Mouse (Mus musculus) kidney, embryonic 16.5 days (tissue): ENCODE results near the gene Tmem169. TPM values are rescaled to one million over a fixed set of nuclear protein-coding genes. Genes with fewer than 3 reads are reported as not detected.
A peak's percentile ranks its signal among the peaks of the same experiment; 100 is the strongest.
"Not testable (repeated sequence)": the region's sequence is repeated elsewhere in the genome, so short reads cannot be mapped to it uniquely, and the experiment has no call there.

Experiments
- ATAC-seq: fragments of 200-750 bp; cut with Nextera tagmentation; 2 replicates; pipeline ENCODE4 v1.8.0; 2017; ENCODE audit warnings: moderate TSS enrichment; ENCODE audit not compliant: low FRiP score, low TSS enrichment
- H3K27ac ChIP-seq: fragments of 300-500 bp; sonication (generic); 2 replicates; pipeline ENCODE4 v1.5.1; 2014; ENCODE audit warnings: low read length
- H3K27me3 ChIP-seq: fragments of 300-500 bp; sonication (generic); 2 replicates; pipeline ENCODE4 v1.6.1; 2014; ENCODE audit warnings: low read length, control low read depth, mixed read lengths; ENCODE audit not compliant: insufficient read depth
- H3K36me3 ChIP-seq: fragments of 300-500 bp; sonication (generic); 2 replicates; pipeline ENCODE4 v1.6.1; 2014; ENCODE audit warnings: low read length, control low read depth, mixed read lengths; ENCODE audit not compliant: insufficient read depth
- H3K4me1 ChIP-seq: fragments of 300-500 bp; sonication (generic); 2 replicates; pipeline ENCODE4 v1.6.1; 2014; ENCODE audit warnings: low read length, control low read depth, mixed read lengths; ENCODE audit not compliant: insufficient read depth
- H3K4me2 ChIP-seq: fragments of 300-500 bp; sonication (generic); replicated peaks from 2 replicates; pipeline ENCODE4 v1.6.1; 2014; ENCODE audit warnings: low read depth, low read length
- H3K4me3 ChIP-seq: fragments of 300-500 bp; sonication (generic); 2 replicates; pipeline ENCODE4 v1.5.1; 2014; ENCODE audit warnings: mild to moderate bottlenecking, low read length
- H3K9ac ChIP-seq: fragments of 300-500 bp; sonication (generic); replicated peaks from 2 replicates; pipeline ENCODE4 v1.6.1; 2014; ENCODE audit warnings: low read length
- H3K9me3 ChIP-seq: fragments of 300-500 bp; sonication (generic); 2 replicates; pipeline ENCODE4 v1.6.1; 2016; ENCODE audit warnings: low read length, control low read depth
- WGBS: fragments of 180-500 bp; shearing (Covaris S2); extraction: QIAGEN DNeasy Blood & Tissue Kit; methylation state at CpG from one replicate; pipeline ENCODE4 v1.1.7; 2014; 5-methylcytosine and 5-hydroxymethylcytosine counted together
- polyA plus RNA-seq: library from polyadenylated mRNA; unstranded; fragments of >200 nt; fragmentation: Nextera tagmentation; extraction: Ambion mirVana; gene quantifications from 2 replicates; pipeline ENCODE4 v1.2.1, GENCODE M21; 2015

Tmem169 gene
- 5.8 and 5.9 TPM in 2 replicates for polyA plus RNA-seq

DNA sequence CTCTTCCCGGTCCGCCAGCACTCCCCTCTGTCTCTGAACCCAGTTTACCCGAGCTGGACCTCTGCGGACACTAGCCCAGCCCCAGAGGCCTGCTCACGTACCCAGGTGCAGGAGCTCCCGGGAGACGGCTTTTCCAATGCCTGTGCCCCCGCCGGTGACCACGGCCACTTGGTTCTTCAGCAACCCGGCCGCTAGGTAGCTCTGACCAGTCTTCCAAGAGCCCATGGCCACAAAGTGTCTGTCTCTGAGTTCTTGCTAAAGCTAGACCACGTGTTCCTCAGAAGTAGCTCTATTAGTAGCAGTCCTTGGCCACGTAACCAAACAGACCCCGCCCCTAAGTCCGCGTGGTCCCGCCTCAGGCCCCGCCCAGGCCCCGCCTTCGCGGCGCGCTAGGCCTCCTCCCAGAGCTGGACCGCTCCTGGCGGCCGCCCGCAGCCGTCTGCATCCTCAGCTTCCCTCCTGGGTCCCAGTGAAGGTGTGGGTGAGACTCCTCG is at the start of gene Tmem169, which contains the start of gene Pecr:
TSS of gene Tmem169 (plus strand) at position 378 of the 494 bp plus-strand sequence.
TSS of gene Pecr (minus strand) at position 323 of the 494 bp plus-strand sequence.
- Histone ChIP-seq H3K4me3 (peak within 1 kb of the TSS; percentile 74), H3K36me3 (no peaks in the 10 kb centered on the region), H3K27me3 (no peaks in the 10 kb centered on the region), H3K4me1 (peaks cover 7% of the 10 kb centered on the region; the same call in 1 of the 2 replicates), H3K9me3 (no peaks in the 10 kb centered on the region), H3K9ac (peak within 1 kb of the TSS; percentile 81), H3K4me2 (peak within 1 kb of the TSS; percentile 89), H3K27ac (peak within 1 kb of the TSS; percentile 68)
- ATAC-seq, result peak; percentile 98
- under 1% methylated on average over 30 of the region's 30 CpGs for WGBS

DNA sequence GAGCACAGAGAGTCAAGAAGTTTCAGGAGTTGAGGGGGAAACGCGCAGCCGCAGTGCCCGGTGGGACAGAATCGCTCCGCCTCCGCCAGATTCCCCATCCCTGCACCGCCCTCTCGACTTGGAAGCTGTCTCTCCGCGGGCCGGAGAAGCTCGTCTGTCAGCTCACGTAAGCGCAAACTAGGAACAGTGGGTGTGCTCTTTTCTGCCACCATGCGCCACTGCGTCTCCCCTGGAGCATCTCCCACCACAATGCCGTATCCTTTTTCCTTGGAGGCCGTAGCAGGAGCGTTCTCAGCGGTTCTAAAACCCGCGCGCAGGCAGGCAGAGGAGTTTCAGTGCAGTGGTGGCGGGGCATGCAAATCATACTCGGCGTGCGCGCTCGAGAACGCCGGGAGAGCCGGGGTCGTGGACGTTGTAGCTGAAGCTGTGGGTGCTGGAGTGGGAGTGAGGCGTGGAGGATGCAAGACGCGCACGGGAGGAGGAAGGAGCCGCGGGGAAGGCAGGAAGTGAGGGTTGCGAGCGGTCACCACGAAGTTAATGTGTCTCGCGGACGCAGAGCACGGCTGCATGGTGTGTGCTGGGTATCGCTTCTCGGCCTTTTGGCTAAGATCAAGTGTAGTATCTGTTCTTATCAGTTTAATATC is 47.7 kb upstream of the Tmem169 start:
- Histone ChIP-seq H3K4me3 (peak overlapping the region; percentile 64), H3K27ac (peak overlapping the region; percentile 88), H3K4me2 (peak overlapping the region; percentile 65), H3K9ac (peak overlapping the region; percentile 75)
- ATAC-seq, result peak; percentile 90
- H3K9me3 ChIP-seq, H3K36me3 ChIP-seq, H3K4me1 ChIP-seq, H3K27me3 ChIP-seq: not testable (repeated sequence)
- WGBS, result 0% methylated on average over 35 of the region's 50 CpGs

DNA sequence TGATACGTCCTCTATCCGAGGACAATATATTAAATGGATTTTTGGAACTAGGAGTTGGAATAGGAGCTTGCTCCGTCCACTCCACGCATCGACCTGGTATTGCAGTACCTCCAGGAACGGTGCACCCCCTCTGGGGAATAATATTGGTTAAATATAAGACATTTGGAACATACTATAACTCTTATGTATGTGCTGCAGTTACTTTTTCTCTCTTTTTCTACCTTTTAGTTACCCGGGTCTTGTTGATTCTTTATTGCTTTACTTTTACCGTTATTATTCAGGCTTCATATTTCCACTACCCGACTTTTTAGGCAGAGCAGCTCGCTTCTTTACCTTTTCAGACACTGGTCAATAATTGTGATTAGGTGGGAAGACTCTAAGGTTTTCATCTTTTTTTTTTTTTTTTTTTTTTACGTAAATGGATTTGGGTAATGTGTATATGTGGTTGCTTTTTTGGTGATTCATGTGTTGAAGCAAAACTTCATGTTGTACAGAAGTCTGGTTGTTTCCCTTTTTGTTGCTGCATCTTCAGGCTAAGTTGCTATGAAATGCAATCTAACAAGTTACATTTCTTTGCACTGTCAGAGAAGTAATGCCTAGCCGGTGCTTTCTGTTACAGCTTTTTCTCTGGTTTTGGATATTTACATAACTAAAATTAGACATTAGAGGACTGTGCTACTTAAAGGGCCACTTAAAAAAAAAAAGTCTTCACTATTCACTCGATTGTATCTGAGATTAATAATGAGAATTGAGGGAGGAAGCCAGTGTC is 47.0 kb upstream of the Tmem169 start:
- 7% methylated on average over 10 of the region's 13 CpGs for WGBS
- Histone ChIP-seq H3K4me2 (peak overlapping the region; percentile 38; the same call in 1 of the 2 replicates), H3K36me3 (no peaks in the 10 kb centered on the region), H3K4me1 (no peaks in the 10 kb centered on the region), H3K27ac (no peak overlapping the region), H3K27me3 (no peaks in the 10 kb centered on the region; the same call in 1 of the 2 replicates), H3K4me3 (peak overlapping the region; percentile 26), H3K9ac (no peak overlapping the region), H3K9me3 (no peaks in the 10 kb centered on the region)
- peak; percentile 79 for ATAC-seq

DNA sequence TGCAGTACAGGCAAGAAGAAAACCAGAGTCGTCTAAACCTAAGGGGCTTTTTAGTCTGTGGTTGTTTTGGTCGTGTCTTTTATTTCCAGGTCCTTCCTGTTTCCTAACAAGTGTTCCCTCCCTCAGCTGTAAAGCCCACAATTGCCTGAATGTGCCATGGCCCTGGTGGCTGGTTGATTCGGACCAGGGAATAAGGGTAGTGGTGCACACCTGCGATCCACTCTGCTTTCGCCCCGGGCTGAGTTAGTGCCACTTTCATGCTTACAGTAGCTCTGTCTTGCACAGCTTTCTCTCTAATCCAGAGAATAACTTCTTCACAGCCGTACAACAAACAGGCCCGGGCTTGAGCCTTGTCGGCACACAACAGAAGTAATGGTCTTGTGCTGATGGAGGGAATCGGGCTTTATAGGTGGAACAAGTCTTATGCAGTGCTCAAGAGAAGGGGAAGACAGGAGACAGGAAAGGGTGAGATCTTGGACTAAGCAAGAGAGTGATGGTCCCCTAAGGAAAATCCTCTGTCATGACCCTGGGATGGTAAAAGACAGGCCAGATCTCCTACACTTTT is 46.1 kb upstream of the Tmem169 start:
- ATAC-seq, result no peak
- Histone ChIP-seq H3K4me3 (no peak overlapping the region), H3K4me2 (no peak overlapping the region), H3K27me3 (no peaks in the 10 kb centered on the region; the same call in 1 of the 2 replicates), H3K4me1 (no peaks in the 10 kb centered on the region), H3K27ac (no peak overlapping the region), H3K36me3 (no peaks in the 10 kb centered on the region), H3K9me3 (no peaks in the 10 kb centered on the region), H3K9ac (no peak overlapping the region)
- 58% methylated on average over 10 of the region's 10 CpGs for WGBS

- not testable (repeated sequence) for H3K27me3 ChIP-seq, ATAC-seq, H3K4me3 ChIP-seq, H3K36me3 ChIP-seq, H3K4me2 ChIP-seq, H3K4me1 ChIP-seq, H3K27ac ChIP-seq, H3K9me3 ChIP-seq, H3K9ac ChIP-seq
- WGBS, result 94% methylated on average over 3 of the region's 3 CpGs
These were observed 45.1 kb upstream of the Tmem169 start for GRCm38 (mm10) chr1:72239113-72239512.

- Histone ChIP-seq H3K4me1 (no peaks in the 10 kb centered on the region), H3K4me3 (no peak overlapping the region), H3K36me3 (no peaks in the 10 kb centered on the region), H3K27ac (no peak overlapping the region), H3K9ac (no peak overlapping the region), H3K4me2 (no peak overlapping the region), H3K9me3 (no peaks in the 10 kb centered on the region), H3K27me3 (no peaks in the 10 kb centered on the region)
- no peak for ATAC-seq
- 93% methylated on average over 5 of the region's 5 CpGs for WGBS
These were observed 41.5 kb upstream of the Tmem169 start for GRCm38 (mm10) chr1:72242581-72243143.

- Histone ChIP-seq H3K4me2 (peak overlapping the region; percentile 63), H3K4me1 (no peaks in the 10 kb centered on the region), H3K4me3 (peak overlapping the region; percentile 53), H3K27ac (peak overlapping the region; percentile 99), H3K36me3 (no peaks in the 10 kb centered on the region), H3K9me3 (no peaks in the 10 kb centered on the region), H3K27me3 (no peaks in the 10 kb centered on the region), H3K9ac (peak overlapping the region; percentile 94)
- WGBS, result under 1% methylated on average over 46 of the region's 47 CpGs
- peak; percentile 96 for ATAC-seq
These were observed 40.4 kb upstream of the Tmem169 start for GRCm38 (mm10) chr1:72243656-72244316.

GRCm38 (mm10) chr1:72244317-72245036 is 39.7 kb upstream of the Tmem169 start:
- H3K36me3 ChIP-seq, result no peaks in the 10 kb centered on the region
- peak; percentile 91 for ATAC-seq
- peak overlapping the region; percentile 53 for H3K4me3 ChIP-seq
- no peak overlapping the region for H3K9ac ChIP-seq
- H3K27me3 ChIP-seq, result no peaks in the 10 kb centered on the region
- WGBS, result 1% methylated on average over 12 of the region's 12 CpGs
- H3K9me3 ChIP-seq, result no peaks in the 10 kb centered on the region
- H3K27ac ChIP-seq, result peak overlapping the region; percentile 99
- no peaks in the 10 kb centered on the region for H3K4me1 ChIP-seq
- peak overlapping the region; percentile 63 for H3K4me2 ChIP-seq
